Mouse (Mus musculus) cerebellum, postnatal 14 days (tissue): Measurements from ENCODE around the gene Ubxn11.

Experiments used
- DNase-seq, 2 experiments: peaks; one replicate each; pipeline ENCODE4 v3.0.0; 2021; ENCODE audit warnings: mixed read lengths in 2 of 2

The Ubxn11 gene

DNA sequence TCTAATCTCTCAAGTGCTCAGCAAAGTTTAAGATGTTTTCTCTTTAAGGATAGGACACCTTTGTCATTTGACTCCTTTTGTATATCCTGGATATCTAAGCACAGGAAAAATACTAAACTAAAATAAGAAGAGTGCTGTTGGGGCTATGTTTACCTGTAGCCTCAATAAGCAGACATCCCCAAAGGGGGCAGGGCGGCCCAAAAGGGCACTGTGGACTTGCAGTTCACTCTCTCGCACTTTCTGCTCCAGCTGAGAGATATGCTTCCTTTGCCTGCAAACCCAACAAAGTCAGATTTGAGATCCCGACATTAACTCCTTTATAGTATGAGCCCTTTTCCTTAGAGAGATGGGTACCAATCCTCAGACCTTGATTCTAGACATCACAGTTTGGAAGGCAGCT, 51.3 kb downstream of the Ubxn11 start:
- DNase-seq, result no peak

DNA sequence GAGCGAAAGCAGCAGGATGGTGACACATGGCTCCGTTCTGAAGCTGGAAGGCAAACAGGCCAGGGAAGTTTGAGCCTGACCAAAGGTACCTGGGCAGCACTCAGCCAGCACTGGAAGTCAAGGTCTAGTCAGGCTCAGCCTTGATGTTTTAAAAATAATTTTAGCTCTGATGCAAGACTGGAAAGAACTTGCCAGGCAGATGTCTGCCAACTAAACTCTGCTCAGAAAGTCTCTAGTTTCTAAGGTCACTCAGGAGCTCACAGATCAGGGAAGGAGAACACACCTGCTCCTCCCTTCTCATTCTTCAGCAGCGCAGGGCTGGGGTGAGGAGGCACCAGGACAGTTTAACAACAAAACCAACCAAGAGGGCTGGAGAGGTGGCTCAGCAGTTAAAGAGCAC, 52.0 kb downstream of the Ubxn11 start:
- no peak for DNase-seq

DNA sequence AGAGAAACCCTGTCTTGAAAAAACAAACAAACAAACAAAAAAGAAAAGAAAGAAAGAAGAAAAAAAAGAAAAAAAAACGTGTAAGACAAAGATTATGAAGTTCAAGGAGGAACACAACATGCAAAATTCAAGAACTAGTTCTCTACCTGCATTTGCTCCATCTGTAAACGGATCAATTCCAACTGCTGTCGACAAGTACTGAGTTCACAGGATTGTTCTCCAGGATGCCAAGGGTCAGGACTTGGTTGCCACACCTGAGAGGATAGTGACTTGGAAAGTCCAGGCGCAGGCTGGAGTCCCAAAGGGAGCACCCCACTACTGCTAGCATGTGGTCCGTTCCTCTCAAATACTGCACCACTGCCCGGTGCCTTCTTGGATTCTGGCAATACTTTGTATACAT, 53.2 kb downstream of the Ubxn11 start:
- DNase-seq, result no peak

DNA sequence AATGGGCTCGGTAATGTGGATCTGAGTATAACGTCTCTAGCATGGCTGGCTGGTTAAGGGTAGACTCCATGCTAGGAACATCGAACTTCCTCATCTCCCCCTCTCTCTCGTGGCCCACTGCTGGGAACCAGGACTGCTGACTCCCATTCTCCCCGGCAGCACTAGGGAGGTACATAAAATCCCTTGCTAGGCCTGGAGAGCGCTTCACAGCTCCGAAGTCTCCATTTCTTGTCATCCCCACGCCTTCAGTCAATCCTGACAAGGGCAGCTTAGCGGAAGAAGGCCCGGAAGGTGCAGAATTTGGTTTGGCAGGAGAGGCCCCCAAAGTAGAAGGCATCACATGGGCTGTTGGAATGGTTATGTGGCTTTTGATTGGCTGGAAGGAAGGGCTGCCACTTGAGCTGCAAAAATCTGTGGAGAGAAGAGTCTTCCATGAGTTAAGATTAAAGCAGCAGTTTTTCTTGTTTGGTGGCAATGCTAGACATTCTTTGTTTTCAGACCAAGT, 53.6 kb downstream of the Ubxn11 start:
- no peak for DNase-seq

DNA sequence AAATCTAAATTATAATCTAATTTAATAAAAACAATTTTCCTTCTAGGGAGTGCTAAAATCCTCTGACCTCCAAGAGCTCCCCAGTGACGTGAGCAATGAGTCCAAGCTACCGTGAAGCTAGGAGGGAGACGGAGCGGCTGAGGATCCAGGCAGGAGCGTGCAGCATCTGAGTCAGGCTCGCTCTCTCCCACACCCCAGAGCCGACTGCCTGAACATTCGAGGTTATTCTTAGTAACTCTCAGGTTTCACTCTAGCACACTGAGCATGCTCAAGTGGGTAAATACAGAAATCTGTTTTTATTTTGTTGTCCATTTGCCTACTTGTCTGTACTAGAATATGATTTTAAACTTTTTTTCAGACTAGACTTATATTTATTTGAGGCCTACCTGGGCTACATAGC, 54.4 kb downstream of the Ubxn11 start:
- no peak for DNase-seq

DNA sequence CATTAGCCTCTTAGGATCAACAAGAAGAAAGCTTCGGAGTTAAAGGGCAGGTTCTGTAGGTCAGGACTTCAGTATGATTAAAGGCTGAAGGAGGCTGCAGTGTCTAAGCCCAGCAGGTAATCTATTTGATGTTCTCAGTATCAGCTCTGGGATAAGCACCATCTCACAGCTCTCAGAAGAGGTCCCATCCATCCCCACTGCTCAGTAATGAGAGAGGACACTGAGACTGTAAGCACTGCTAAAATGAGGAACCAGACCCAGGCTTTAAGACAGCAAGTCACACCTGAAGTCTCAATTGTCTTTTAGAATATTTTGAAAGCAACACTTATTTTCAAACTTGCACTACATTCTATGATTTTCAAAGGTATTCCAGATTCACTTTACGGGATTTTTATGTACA, 55.2 kb downstream of the Ubxn11 start:
- no peak for DNase-seq

DNA sequence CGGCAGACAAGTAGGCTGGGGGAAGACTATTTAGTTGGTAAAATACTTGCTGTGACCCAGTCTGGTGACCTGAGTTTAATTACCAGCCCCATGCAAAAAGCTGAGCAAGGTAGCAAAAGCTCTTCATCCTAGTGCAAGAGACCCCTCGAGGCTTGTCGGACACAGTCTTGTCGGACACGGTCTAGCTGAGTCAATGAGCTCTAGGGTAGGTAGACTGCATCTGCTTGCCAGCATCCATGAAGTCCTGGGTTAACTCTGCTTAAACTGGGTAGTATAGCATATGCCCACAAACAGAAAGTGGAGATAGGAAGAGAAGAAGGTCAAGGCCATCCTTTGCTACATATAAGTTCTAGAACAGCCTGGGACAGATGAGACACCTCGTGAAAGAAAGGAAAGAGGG, 56.4 kb downstream of the Ubxn11 start:
- no peak for DNase-seq

DNA sequence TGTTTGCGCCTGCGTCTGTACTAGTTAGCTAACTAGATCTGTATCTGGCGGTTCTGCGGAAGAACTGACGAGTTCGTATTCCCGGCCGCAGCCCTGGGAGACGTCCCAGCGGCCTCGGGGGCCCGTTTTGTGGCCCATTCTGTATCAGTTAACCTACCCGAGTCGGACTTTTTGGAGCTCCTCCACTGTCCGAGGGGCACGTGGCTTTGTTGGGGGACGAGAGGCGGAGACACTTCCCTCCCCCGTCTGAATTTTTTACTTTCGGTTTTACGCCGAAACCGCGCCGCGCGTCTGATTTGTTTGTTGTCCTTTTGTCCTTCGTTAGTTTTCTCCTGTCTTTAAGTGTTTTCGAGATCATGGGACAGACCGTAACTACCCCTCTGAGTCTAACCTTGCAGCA, 57.7 kb downstream of the Ubxn11 start:
- peak; percentile 21 to 34 for DNase-seq

DNA sequence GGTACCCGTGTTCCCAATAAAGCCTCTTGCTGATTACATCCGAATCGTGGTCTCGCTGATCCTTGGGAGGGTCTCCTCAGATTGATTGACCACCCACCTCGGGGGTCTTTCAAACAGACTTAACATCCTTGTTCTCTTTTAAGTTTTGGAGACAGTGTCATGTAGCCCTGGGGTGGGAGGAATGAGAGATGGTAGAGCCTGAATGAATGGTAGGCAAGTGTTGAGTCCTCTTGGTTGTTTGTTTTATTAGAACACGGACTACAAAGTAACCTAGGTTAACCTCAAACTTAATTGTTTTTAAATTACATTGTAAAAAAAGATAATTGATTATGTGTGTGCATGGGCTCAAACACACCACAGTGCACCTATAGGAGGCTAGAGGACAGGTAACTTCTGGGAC, 62.2 kb downstream of the Ubxn11 start:
- DNase-seq, result no peak

DNA sequence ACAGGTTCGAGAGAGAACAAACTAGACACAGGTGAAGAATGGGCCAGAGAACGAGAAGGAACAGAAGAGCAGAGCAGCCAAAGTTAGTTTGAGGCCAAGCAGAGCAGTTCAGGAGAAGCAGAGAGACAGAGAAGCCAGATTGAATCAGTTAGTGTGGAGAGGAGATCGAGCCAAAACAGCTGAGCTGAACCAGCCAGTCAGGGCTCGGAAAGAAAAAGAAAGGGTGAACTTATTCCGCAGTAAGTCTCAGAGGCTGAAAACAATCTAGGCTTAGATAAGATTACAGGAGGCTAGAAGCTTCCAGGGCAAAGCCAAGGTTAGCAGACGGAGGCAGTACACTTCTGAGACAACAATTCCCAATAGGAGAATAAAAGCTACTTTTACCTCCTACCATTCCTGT, 62.7 kb downstream of the Ubxn11 start:
- DNase-seq, result no peak

DNA sequence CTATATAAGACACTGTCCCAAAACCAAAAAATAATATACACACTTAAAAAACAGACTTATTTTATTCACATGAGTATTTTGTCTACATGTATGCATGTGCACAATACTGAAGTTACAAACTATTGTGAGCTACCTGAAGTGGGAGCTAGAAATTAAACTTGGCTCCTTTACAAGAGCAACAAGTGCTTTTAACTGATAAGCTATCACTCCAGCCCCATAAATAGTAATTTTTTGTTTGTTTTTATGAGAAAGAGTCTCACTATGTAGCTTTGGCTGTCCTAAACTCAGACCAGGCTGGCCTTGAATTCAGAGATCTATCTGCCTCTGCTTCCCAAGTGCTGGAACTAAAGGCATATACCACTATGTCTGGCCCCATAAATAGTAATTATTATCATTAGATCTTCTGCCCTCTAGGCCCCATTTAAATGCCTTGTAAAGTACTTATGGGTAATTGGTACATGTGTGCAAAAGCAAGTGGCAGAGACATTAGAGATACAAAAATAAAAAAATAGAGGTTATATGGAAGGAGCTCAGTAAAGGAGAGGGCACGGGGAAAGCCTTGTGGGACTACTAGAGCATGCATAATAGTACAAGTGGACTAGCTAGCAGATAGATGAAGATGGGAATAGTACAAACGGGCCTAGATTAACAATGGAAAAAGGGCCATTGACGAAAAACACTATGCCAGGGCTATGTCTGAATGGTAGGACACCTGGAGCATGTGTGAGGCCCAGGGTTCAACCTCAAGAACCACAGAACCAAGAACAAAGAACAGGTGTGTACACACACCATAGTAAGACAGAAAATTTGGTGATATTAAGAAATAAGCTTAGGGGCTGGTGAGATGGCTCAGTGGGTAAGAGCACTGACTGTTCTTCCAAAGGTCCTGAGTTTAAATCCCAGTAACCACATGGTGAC, 63.4 kb downstream of the Ubxn11 start:
- no peak for DNase-seq

DNA sequence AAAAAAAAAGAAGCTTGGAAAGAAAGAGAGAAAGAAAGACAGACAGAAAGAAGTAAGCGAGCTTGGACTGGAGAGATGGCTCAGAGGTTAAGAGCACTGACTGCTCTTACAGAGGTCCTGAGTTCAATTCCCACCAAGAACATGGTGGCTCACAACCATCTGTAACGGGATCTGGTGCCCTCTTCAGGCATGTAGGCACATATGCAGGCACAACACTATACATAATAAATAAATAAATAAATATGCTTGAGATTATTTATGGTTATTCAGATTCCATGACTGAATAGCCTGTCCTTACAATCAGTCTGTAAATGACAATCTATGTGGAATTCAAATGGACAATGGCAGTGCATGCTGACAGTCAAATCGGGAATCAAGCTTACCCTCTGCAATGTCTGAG, 64.5 kb downstream of the Ubxn11 start:
- no peak for DNase-seq

DNA sequence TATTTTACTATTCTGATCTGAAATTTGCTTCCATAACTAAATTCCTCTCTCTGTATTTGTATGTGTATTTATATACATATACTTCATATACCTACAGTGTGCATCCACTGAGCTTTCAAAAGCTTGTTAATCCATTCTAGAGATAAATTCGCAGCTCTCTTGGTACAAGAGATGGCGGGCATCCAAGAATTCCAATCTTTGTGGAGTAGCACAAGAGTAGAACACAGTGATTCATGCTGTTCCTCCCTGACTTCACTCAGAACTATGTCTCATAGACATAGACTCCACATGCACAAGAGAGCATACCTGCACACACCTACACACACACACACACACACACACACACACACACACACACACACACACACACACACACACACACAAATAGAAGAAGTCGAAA, 70.0 kb downstream of the Ubxn11 start:
- DNase-seq, result no peak
